Mouse (Mus musculus) central nervous system, embryonic 11.5 days (tissue): Measurements from ENCODE around the gene Olfr250. TPM values are rescaled to one million over a fixed set of nuclear protein-coding genes. Genes with fewer than 3 reads are reported as not detected.

ENCODE experiments used
- polyA plus RNA-seq: library from polyadenylated mRNA; depleted of rRNA; stranded (reverse); fragments of >200 nt; gene quantifications from 2 replicates; pipeline ENCODE4 v1.2.3, GENCODE M21; 2012; rRNA removed

Olfr250 gene
- polyA plus RNA-seq: not detected in 2 replicates

DNA sequence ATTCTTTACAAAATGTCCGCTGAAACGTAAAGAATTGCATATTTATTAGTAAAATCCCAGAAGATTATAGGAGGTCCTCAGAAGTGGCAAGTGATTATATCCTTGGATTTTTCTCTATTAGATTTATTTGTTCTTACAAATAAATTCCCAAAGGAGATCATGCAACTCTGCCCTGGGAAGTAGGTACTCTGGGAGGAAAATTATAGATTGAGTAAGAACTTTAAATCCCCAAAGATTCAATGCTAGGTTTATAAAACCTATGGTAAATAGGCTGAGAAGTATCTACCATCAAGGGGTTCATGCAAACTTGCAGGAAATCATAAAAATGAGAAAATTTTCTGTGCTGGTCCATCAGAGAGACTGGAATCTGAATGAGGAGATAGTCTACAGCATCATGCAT lies at the start of gene Olfr250:
Gene Olfr250, plus strand, starts transcription at position 301 of the 400 bp plus-strand sequence.

DNA sequence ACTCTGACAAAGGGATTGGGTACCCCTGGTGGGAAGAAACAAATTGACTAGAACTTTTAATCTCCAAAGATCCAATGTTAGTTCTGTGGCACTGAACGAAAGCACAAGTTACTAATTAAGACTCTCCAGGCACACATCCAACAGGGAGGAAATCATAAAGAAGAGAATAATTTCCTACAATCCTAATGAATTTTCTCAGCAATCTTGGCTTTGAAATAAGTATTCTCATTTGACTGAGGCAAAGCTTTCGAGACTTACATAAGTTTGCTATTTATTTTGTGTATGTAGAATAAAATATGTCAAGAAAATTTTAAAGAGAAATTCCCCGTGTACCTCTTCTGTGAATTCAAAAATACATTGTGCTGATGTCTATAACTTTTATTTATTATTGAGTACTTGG lies 37.9 kb upstream of the Olfr250 start, which contains the start of gene Olfr25:
Gene Olfr25, plus strand, starts transcription at position 301 of the 400 bp plus-strand sequence.

DNA sequence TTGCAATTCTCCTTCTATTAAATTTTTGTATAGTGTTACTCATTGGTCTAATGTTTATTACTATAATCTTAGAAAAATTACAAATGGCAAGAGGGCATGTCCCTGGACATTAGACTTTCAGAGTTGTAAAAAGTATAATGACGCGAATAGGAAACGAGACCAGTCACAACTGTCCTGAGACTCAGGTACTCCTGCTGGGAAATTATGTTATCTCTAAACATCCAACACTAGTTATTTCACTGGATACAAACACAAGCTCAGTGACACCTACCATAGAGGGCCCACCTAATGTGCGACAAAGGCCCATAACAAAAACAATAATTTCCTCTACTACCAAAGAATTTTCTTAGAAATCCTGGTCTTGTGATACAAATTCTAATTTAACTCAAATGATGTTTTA lies 18.6 kb upstream of the Olfr250 start, which contains the start of gene Olfr898:
Gene Olfr898, plus strand, starts transcription at position 301 of the 400 bp plus-strand sequence.

GRCm38 (mm10) chr9:38376786-38377185 lies 10.1 kb downstream of the Olfr250 start, which contains the start of gene Olfr251:
TSS of gene Olfr251 (plus strand) at chr9:38377086.

DNA sequence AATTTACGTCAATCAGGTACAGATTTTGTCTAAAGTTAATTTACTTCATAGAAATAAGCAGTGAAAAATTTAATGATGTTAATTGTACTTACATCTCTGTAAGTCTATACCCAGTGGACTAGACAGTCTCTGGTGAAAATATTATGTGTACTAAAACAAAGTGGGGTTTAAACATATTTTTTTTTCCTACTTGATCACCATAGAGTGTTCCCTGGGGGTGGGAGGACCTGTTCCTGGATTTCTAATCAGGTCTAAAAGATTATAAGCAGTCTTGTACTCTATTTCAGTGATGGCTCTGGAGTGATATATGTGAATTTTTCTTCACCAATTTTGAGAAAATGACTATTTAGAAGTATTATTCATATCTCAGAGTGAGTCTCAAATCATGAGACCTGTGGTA lies 34.7 kb downstream of the Olfr250 start, which contains the start of gene Olfr147:
Gene Olfr147, plus strand, starts transcription at position 301 of the 400 bp plus-strand sequence.

Other genes with a start within 250 kb of the Olfr250 start
- not detected in 2 replicates for gene Olfr890, start 224.4 kb upstream of the Olfr250 start, polyA plus RNA-seq
- gene Olfr891, start 186.1 kb upstream of the Olfr250 start, polyA plus RNA-seq: not detected in 2 replicates
- not detected in 2 replicates for gene Olfr893, start 158.5 kb upstream of the Olfr250 start, polyA plus RNA-seq
- gene Olfr894, start 148.8 kb upstream of the Olfr250 start, polyA plus RNA-seq: not detected in 2 replicates
- not detected in 2 replicates for gene Olfr143, start 114.1 kb upstream of the Olfr250 start, polyA plus RNA-seq
- not detected in 2 replicates for gene Olfr895, start 99.0 kb upstream of the Olfr250 start, polyA plus RNA-seq
- gene Olfr896-ps1, start 75.8 kb upstream of the Olfr250 start, polyA plus RNA-seq: not detected in 2 replicates
- not detected in 2 replicates for gene Olfr25, start 37.8 kb upstream of the Olfr250 start, polyA plus RNA-seq
- gene Olfr898, start 18.5 kb upstream of the Olfr250 start, polyA plus RNA-seq: not detected in 2 replicates
- not detected in 2 replicates for gene Olfr251, start 10.2 kb downstream of the Olfr250 start, polyA plus RNA-seq
- not detected in 2 replicates for gene Olfr147, start 34.8 kb downstream of the Olfr250 start, polyA plus RNA-seq
- not detected in 2 replicates for gene Olfr901, start 62.6 kb downstream of the Olfr250 start, polyA plus RNA-seq
- gene Olfr902, start 80.8 kb downstream of the Olfr250 start, polyA plus RNA-seq: not detected in 2 replicates
- gene Olfr904, start 96.2 kb downstream of the Olfr250 start, polyA plus RNA-seq: not detected in 2 replicates
- not detected in 2 replicates for gene Olfr905, start 104.2 kb downstream of the Olfr250 start, polyA plus RNA-seq
- gene Olfr906, start 120.2 kb downstream of the Olfr250 start, polyA plus RNA-seq: not detected in 2 replicates
- gene Olfr907, start 128.9 kb downstream of the Olfr250 start, polyA plus RNA-seq: not detected in 2 replicates
- gene Olfr911-ps1, start 154.7 kb downstream of the Olfr250 start, polyA plus RNA-seq: not detected in 2 replicates
- gene Olfr910, start 171.0 kb downstream of the Olfr250 start, polyA plus RNA-seq: not detected in 2 replicates
- not detected in 2 replicates for gene Olfr912, start 213.3 kb downstream of the Olfr250 start, polyA plus RNA-seq
- gene Olfr913, start 225.9 kb downstream of the Olfr250 start, polyA plus RNA-seq: not detected in 2 replicates
- gene Olfr914, start 238.2 kb downstream of the Olfr250 start, polyA plus RNA-seq: not detected in 2 replicates